Mouse (Mus musculus) myocyte (in vitro differentiated cells): ENCODE data around the gene Btbd11.

ENCODE experiments used
- CEBPB ChIP-seq: IDR thresholded peaks from 2 replicates; pipeline ENCODE4 v1.6.1; 2011; ENCODE audit warnings: mild to moderate bottlenecking, moderate library complexity; ENCODE audit not compliant: poor library complexity, insufficient read depth, severe bottlenecking
- E2F4 ChIP-seq: IDR thresholded peaks from one replicate; pipeline ENCODE4 v1.6.1; 2011; ENCODE audit warnings: mild to moderate bottlenecking, control low read depth, moderate library complexity; ENCODE audit not compliant: insufficient read depth
- MAX ChIP-seq: IDR thresholded peaks from one replicate; pipeline ENCODE4 v1.6.1; 2011; ENCODE audit warnings: low read depth, mild to moderate bottlenecking, control low read depth
- MYOD1 ChIP-seq, 3 experiments: IDR thresholded peaks; one replicate each; pipeline ENCODE4 v1.6.1; 2011; ENCODE audit warnings: control low read depth in 2 of 3, low read depth in 2 of 3, mild to moderate bottlenecking in 2 of 3, moderate library complexity in 1 of 3; ENCODE audit not compliant: insufficient read length in 2 of 3, control insufficient read depth in 1 of 3
- POLR2A ChIP-seq: IDR thresholded peaks from one replicate; pipeline ENCODE4 v1.6.1; 2011; ENCODE audit warnings: low read depth, mild to moderate bottlenecking, control low read depth, moderate library complexity; ENCODE audit not compliant: insufficient read length
- SRF ChIP-seq: IDR thresholded peaks from one replicate; pipeline ENCODE4 v1.6.1; 2011; ENCODE audit warnings: low read depth; ENCODE audit not compliant: control insufficient read depth, insufficient read length
- TCF12 ChIP-seq: IDR thresholded peaks from one replicate; pipeline ENCODE4 v1.6.1; 2011; ENCODE audit warnings: mild to moderate bottlenecking, control low read depth; ENCODE audit not compliant: poor library complexity, insufficient read depth, severe bottlenecking
- TCF3 ChIP-seq: IDR thresholded peaks from one replicate; pipeline ENCODE4 v1.6.1; 2011; ENCODE audit warnings: low read depth, control low read depth; ENCODE audit not compliant: insufficient read length
- USF1 ChIP-seq: IDR thresholded peaks from one replicate; pipeline ENCODE4 v1.6.1; 2011; ENCODE audit warnings: low read depth, mild to moderate bottlenecking, control low read depth, moderate library complexity

- TF ChIP-seq POLR2A, result no peak
- TF ChIP-seq SRF, result no peak
- no peak for TF ChIP-seq MAX
- TF ChIP-seq USF1, result no peak
- no peak for TF ChIP-seq E2F4
- TF ChIP-seq CEBPB, result no peak
- TF ChIP-seq MYOD1 (IDR thresholded peaks at IDR 0.05; ENCODE audit: control insufficient read depth in 1 of 3, insufficient read length in 2 of 3, low read depth in 2 of 3), result no peak
- TF ChIP-seq TCF12, result no peak
- no peak for TF ChIP-seq TCF3
Observed at GRCm38 (mm10) chr10:85469341-85469740, 82.7 kb downstream of the Btbd11 start.
